Mouse (Mus musculus) embryonic facial prominence, embryonic 13.5 days (tissue): ENCODE data around the gene Pip5k1c. TPM values are rescaled to one million over a fixed set of nuclear protein-coding genes. Genes with fewer than 3 reads are reported as not detected.

Experiments used
- ATAC-seq: fragments of 200-750 bp; cut with Nextera tagmentation; 2 replicates; pipeline ENCODE4 v1.8.0; 2017; ENCODE audit warnings: low read depth; ENCODE audit not compliant: insufficient number of reproducible peaks, insufficient read depth, low FRiP score, low TSS enrichment
- H3K27ac ChIP-seq: fragments of 300-500 bp; sonication (generic); 2 replicates; pipeline ENCODE4 v1.5.1; 2015; ENCODE audit warnings: moderate library complexity, mild to moderate bottlenecking, inconsistent platforms
- H3K27me3 ChIP-seq: fragments of 300-500 bp; sonication (generic); 2 replicates; pipeline ENCODE4 v1.6.1; 2015; ENCODE audit warnings: mild to moderate bottlenecking, inconsistent platforms
- H3K36me3 ChIP-seq: fragments of 300-500 bp; sonication (generic); 2 replicates; pipeline ENCODE4 v1.6.1; 2015; ENCODE audit warnings: mild to moderate bottlenecking, inconsistent platforms
- H3K4me1 ChIP-seq: fragments of 300-500 bp; sonication (generic); 2 replicates; pipeline ENCODE4 v1.6.1; 2015; ENCODE audit warnings: inconsistent platforms
- H3K4me2 ChIP-seq: fragments of 300-500 bp; sonication (generic); 2 replicates; pipeline ENCODE4 v1.6.1; 2015; ENCODE audit warnings: moderate library complexity, mild to moderate bottlenecking, inconsistent platforms
- H3K4me3 ChIP-seq: fragments of 300-500 bp; sonication (generic); 2 replicates; pipeline ENCODE4 v1.5.1; 2015; ENCODE audit warnings: mild to moderate bottlenecking, inconsistent platforms
- H3K9ac ChIP-seq: fragments of 300-500 bp; sonication (generic); 2 replicates; pipeline ENCODE4 v1.6.1; 2015; ENCODE audit warnings: mild to moderate bottlenecking, inconsistent platforms
- H3K9me3 ChIP-seq: fragments of 300-500 bp; sonication (generic); 2 replicates; pipeline ENCODE4 v1.6.1; 2016; ENCODE audit warnings: inconsistent platforms
- WGBS: fragments of 180-500 bp; shearing (Covaris S2); methylation state at CpG from one replicate; pipeline ENCODE4 v1.1.7; 2015; ENCODE audit warnings: mixed read lengths; 5-methylcytosine and 5-hydroxymethylcytosine counted together
- polyA plus RNA-seq: library from polyadenylated mRNA; unstranded; fragments of >200 nt; fragmentation: Nextera tagmentation; extraction: Ambion mirVana; gene quantifications from 2 replicates; pipeline ENCODE4 v1.2.1, GENCODE M21; 2015

The Pip5k1c gene
- 56.0 and 57.6 TPM in 2 replicates for polyA plus RNA-seq

- peak; percentile 94 for ATAC-seq
- Histone ChIP-seq H3K4me1 (peaks cover 38% of the 10 kb centered on the region), H3K4me3 (peak within 1 kb of the TSS; percentile 91), H3K36me3 (0 out of 2 replicates have a peak, but pooled peaks cover 9% of the 10 kb centered on the region), H3K4me2 (peak within 1 kb of the TSS; percentile 95), H3K9me3 (no peaks in the 10 kb centered on the region), H3K9ac (peak within 1 kb of the TSS; percentile 89), H3K27ac (peak within 1 kb of the TSS; percentile 83), H3K27me3 (peaks cover 36% of the 10 kb centered on the region)
- 1% methylated on average over 71 of the region's 80 CpGs for WGBS
Observed at GRCm38 (mm10) chr10:81292554-81293333, at the start of gene Pip5k1c. Gene Pip5k1c, plus strand, starts transcription at chr10:81292963.

- no peak overlapping the region for H3K27ac ChIP-seq
- no peak overlapping the region for H3K4me2 ChIP-seq
- WGBS: 70% methylated on average over 4 of the region's 4 CpGs
- peaks cover 6% of the 10 kb centered on the region; the same call in 1 of the 2 replicates for H3K36me3 ChIP-seq
- no peaks in the 10 kb centered on the region for H3K9me3 ChIP-seq
- no peak overlapping the region for H3K4me3 ChIP-seq
- ATAC-seq: no peak
- H3K4me1 ChIP-seq: peaks cover 15% of the 10 kb centered on the region
- H3K27me3 ChIP-seq: peaks cover 44% of the 10 kb centered on the region
- H3K9ac ChIP-seq: no peak overlapping the region
Observed at GRCm38 (mm10) chr10:81244146-81244545, 48.6 kb upstream of the Pip5k1c start.

- Histone ChIP-seq H3K4me1 (peaks cover 11% of the 10 kb centered on the region), H3K27ac (no peak overlapping the region), H3K27me3 (peaks cover 39% of the 10 kb centered on the region), H3K36me3 (peaks cover 6% of the 10 kb centered on the region; the same call in 1 of the 2 replicates), H3K9me3 (no peaks in the 10 kb centered on the region), H3K4me2 (no peak overlapping the region), H3K4me3 (no peak overlapping the region), H3K9ac (no peak overlapping the region)
- ATAC-seq: no peak
- WGBS: 10% methylated on average over 17 of the region's 17 CpGs
Observed at GRCm38 (mm10) chr10:81244595-81244994, 48.2 kb upstream of the Pip5k1c start.

GRCm38 (mm10) chr10:81245166-81245565 lies 47.6 kb upstream of the Pip5k1c start:
- ATAC-seq: no peak
- Histone ChIP-seq H3K9me3 (no peaks in the 10 kb centered on the region), H3K4me3 (no peak overlapping the region), H3K27ac (no peak overlapping the region), H3K4me1 (peaks cover 5% of the 10 kb centered on the region; the same call in 1 of the 2 replicates), H3K36me3 (peaks cover 6% of the 10 kb centered on the region; the same call in 1 of the 2 replicates), H3K9ac (no peak overlapping the region), H3K27me3 (peaks cover 33% of the 10 kb centered on the region), H3K4me2 (no peak overlapping the region)
- WGBS: 84% methylated on average over 6 of the region's 6 CpGs

GRCm38 (mm10) chr10:81247804-81248203 lies 45.0 kb upstream of the Pip5k1c start:
- Histone ChIP-seq H3K36me3 (peaks cover 3% of the 10 kb centered on the region; the same call in 1 of the 2 replicates), H3K4me1 (peaks cover 10% of the 10 kb centered on the region), H3K27me3 (peaks cover 39% of the 10 kb centered on the region), H3K27ac (no peak overlapping the region), H3K9ac (no peak overlapping the region), H3K4me3 (no peak overlapping the region), H3K9me3 (no peaks in the 10 kb centered on the region), H3K4me2 (no peak overlapping the region)
- no peak for ATAC-seq
- WGBS: 95% methylated on average over 2 of the region's 2 CpGs

- no peak overlapping the region for H3K4me2 ChIP-seq
- 84% methylated on average over 8 of the region's 8 CpGs for whole genome bisulfite sequencing
Observed at GRCm38 (mm10) chr10:81249442-81249841, 43.3 kb upstream of the Pip5k1c start.

GRCm38 (mm10) chr10:81252424-81253419 lies 40.0 kb upstream of the Pip5k1c start, which contains the start of gene Matk:
Gene Matk, plus strand, starts transcription at chr10:81252935.
- peak within 1 kb of the TSS; percentile 52 for H3K4me2 ChIP-seq
- peak within 1 kb of the TSS; percentile 40; the same call in 1 of the 2 replicates for H3K9ac ChIP-seq
- H3K36me3 ChIP-seq: peaks cover 3% of the 10 kb centered on the region; the same call in 1 of the 2 replicates
- H3K9me3 ChIP-seq: no peaks in the 10 kb centered on the region
- H3K27ac ChIP-seq: no peak within 1 kb of the TSS
- peaks cover 70% of the 10 kb centered on the region for H3K27me3 ChIP-seq
- 10% methylated on average over 44 of the region's 44 CpGs for WGBS
- ATAC-seq: no peak
- H3K4me3 ChIP-seq: peak within 1 kb of the TSS; percentile 31
- H3K4me1 ChIP-seq: peaks cover 17% of the 10 kb centered on the region

More at GRCm38 (mm10) chr10:81249442-81249841, 43.3 kb upstream of the Pip5k1c start:
- Histone ChIP-seq H3K9ac (no peak overlapping the region), H3K4me1 (peaks cover 13% of the 10 kb centered on the region), H3K4me3 (no peak overlapping the region), H3K27me3 (peaks cover 43% of the 10 kb centered on the region), H3K27ac (no peak overlapping the region), H3K9me3 (no peaks in the 10 kb centered on the region), H3K36me3 (peaks cover 3% of the 10 kb centered on the region; the same call in 1 of the 2 replicates)
- no peak for ATAC-seq

GRCm38 (mm10) chr10:81254886-81255285 lies 37.9 kb upstream of the Pip5k1c start:
- Histone ChIP-seq H3K27me3 (peaks cover 92% of the 10 kb centered on the region), H3K9me3 (no peaks in the 10 kb centered on the region), H3K4me3 (no peak overlapping the region), H3K4me1 (peaks cover 27% of the 10 kb centered on the region), H3K27ac (no peak overlapping the region), H3K4me2 (no peak overlapping the region), H3K9ac (no peak overlapping the region), H3K36me3 (no peaks in the 10 kb centered on the region)
- 44% methylated on average over 1 of the region's 1 CpGs for WGBS
- no peak for ATAC-seq

GRCm38 (mm10) chr10:81257158-81258039 lies 35.4 kb upstream of the Pip5k1c start:
- H3K27ac ChIP-seq: no peak overlapping the region
- H3K9ac ChIP-seq: peak overlapping the region; percentile 72
- H3K36me3 ChIP-seq: peaks cover 13% of the 10 kb centered on the region
- WGBS: 2% methylated on average over 62 of the region's 62 CpGs
- peaks cover 5% of the 10 kb centered on the region for H3K9me3 ChIP-seq
- H3K4me3 ChIP-seq: peak overlapping the region; percentile 54
- ATAC-seq: no peak
- peaks cover 25% of the 10 kb centered on the region for H3K4me1 ChIP-seq
- peaks cover 80% of the 10 kb centered on the region for H3K27me3 ChIP-seq
- peak overlapping the region; percentile 90 for H3K4me2 ChIP-seq

- ATAC-seq: peak; percentile 21; the same call in 1 of the 2 replicates
- H3K27ac ChIP-seq: no peak overlapping the region
- peaks cover 17% of the 10 kb centered on the region for H3K4me1 ChIP-seq
- peak overlapping the region; percentile 32; the same call in 1 of the 2 replicates for H3K9ac ChIP-seq
- H3K4me3 ChIP-seq: no peak overlapping the region
- H3K9me3 ChIP-seq: peaks cover 5% of the 10 kb centered on the region
- 53% methylated on average over 21 of the region's 21 CpGs for WGBS
- peaks cover 33% of the 10 kb centered on the region for H3K36me3 ChIP-seq
- peaks cover 61% of the 10 kb centered on the region for H3K27me3 ChIP-seq
- H3K4me2 ChIP-seq: no peak overlapping the region
Observed at GRCm38 (mm10) chr10:81259225-81259884, 33.4 kb upstream of the Pip5k1c start.
